Mouse (Mus musculus): ENCODE results near the gene Fbxo27. TPM values are rescaled to one million over a fixed set of nuclear protein-coding genes. Genes with fewer than 3 reads are reported as not detected.

Gene Fbxo27
- total and polyA plus RNA-seq, 3 experiments = not detected

DNA sequence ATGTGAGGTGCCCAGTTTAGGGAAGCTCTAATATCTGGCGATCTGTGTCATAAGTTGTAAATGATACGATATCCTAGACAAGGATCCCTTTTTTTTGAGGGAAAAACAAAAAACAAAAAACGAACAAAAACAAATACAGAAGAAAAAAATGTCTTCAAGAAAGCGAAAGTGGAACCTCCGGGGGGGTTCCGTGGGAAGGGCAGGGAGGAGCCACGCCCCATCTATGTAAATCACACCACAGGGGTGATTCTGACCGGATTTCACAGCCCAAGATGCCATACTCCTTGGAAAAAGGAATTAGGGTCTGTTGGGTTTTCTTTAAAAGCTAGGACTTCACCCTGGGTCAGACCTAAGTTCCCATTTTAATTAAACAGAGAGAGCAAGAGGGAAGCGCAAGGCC is 17.7 kb upstream of the Fbxo27 start:
- Histone ChIP-seq H3K9me3 (replicated peaks; ENCODE audit: low read length) (no peaks in the 10 kb centered on the region), H3K9ac (ENCODE audit: insufficient read depth, low read depth) (peak overlapping the region; percentile 50), H3K27me3 (replicated peaks) (no peaks in the 10 kb centered on the region), H3K4me1 (ENCODE audit: control insufficient read depth in 1 of 2, insufficient read depth in 2 of 2) (peaks cover 0 to 13% of the 10 kb centered on the region in 2 experiments; a peak in 2 of 4 replicates), H3K79me2 (replicated peaks; ENCODE audit: control insufficient read depth, extremely low read depth, insufficient read depth, poor library complexity, severe bottlenecking) (no peaks in the 10 kb centered on the region), H3K27ac (ENCODE audit: insufficient read depth, low read depth) (no peak overlapping the region), H3K4me2 (ENCODE audit: insufficient read depth, low read depth, poor library complexity, severe bottlenecking) (peak overlapping the region; percentile 67; the same call in 1 of the 2 replicates), H3K4me3 (replicated peaks in 1 of 3; ENCODE audit: low read depth in 2 of 3, low read length in 2 of 3, poor library complexity in 1 of 3) (peak overlapping the region; percentile 44 to 78 (median 49)), H3K36me3 (replicated peaks in 1 of 2; ENCODE audit: control insufficient read depth in 1 of 2, insufficient read depth in 1 of 2, low read length in 1 of 2) (no peaks in the 10 kb centered on the region)
- dilution Hi-C loops (cut with MboI; ENCODE audit: extremely low pct_ligation_motif_present, extremely low pct_unique_long_range_greater_than_20kb, low sequenced_read_pairs) (no loop called here), in situ Hi-C loops (cut with MboI; ENCODE audit: low pct_ligation_motif_present, low pct_unique_long_range_greater_than_20kb, low sequenced_read_pairs) (no loop called here)
- DNase-seq (ENCODE audit: extremely low read depth) = peak; percentile 69
- TF ChIP-seq RCOR1 (conservative IDR thresholded peaks at IDR 0.05; ENCODE audit: low read depth, low read length) (no peak), PAX5 (IDR thresholded peaks at IDR 0.05; ENCODE audit: low read length) (no peak), EP300 (IDR thresholded peaks at IDR 0.05; ENCODE audit: low read length) (peak; percentile 11; the same call in 1 of the 2 replicates), RAD21 (IDR thresholded peaks at IDR 0.05; ENCODE audit: low read depth, low read length) (no peak), CHD1 (IDR thresholded peaks at IDR 0.05; ENCODE audit: low read depth, low read length) (no peak; the same call in 1 of the 2 replicates), CHD2 (IDR thresholded peaks at IDR 0.05; ENCODE audit: low read length) (no peak), UBTF (IDR thresholded peaks at IDR 0.05; ENCODE audit: low read depth, low read length) (no peak), POLR2A (IDR thresholded peaks at IDR 0.05; ENCODE audit: low read depth, low read length) (no peak), CTCF (conservative IDR thresholded peaks at IDR 0.05 in 1 of 2, IDR thresholded peaks at IDR 0.05 in 1 of 2; ENCODE audit: low read depth in 2 of 2, low read length in 2 of 2) (no peak), NRF1 (IDR thresholded peaks at IDR 0.05; ENCODE audit: low read depth, low read length) (no peak), USF2 (conservative IDR thresholded peaks at IDR 0.05; ENCODE audit: low read depth, low read length) (no peak), HCFC1 (IDR thresholded peaks at IDR 0.05; ENCODE audit: low read depth, low read length) (no peak), MAX (IDR thresholded peaks at IDR 0.05; ENCODE audit: low read length) (peak; percentile 44; the same call in 1 of the 2 replicates), ZC3H11A (IDR thresholded peaks at IDR 0.05; ENCODE audit: low read depth, low read length) (no peak), GABPA (IDR thresholded peaks at IDR 0.05; ENCODE audit: insufficient replicate concordance, low read depth, low read length) (no peak), SMC3 (IDR thresholded peaks at IDR 0.05; ENCODE audit: low read depth, low read length) (no peak), TCF12 (IDR thresholded peaks at IDR 0.05; ENCODE audit: low read depth, low read length) (peak; percentile 17; the same call in 1 of the 2 replicates), ZKSCAN1 (IDR thresholded peaks at IDR 0.05; ENCODE audit: borderline replicate concordance, low read depth, low read length) (no peak), ETS1 (conservative IDR thresholded peaks at IDR 0.05; ENCODE audit: low read depth, low read length) (peak; percentile 45; the same call in 1 of the 2 replicates), BHLHE40 (IDR thresholded peaks at IDR 0.05; ENCODE audit: low read depth, low read length) (0 out of 2 replicates have a peak, but pooled peaks have one; percentile 10), MAZ (IDR thresholded peaks at IDR 0.05; ENCODE audit: low read depth, low read length) (peak; percentile 70; the same call in 1 of the 2 replicates), TBP (conservative IDR thresholded peaks at IDR 0.05; ENCODE audit: low read depth, low read length) (no peak), MEF2A (IDR thresholded peaks at IDR 0.05; ENCODE audit: borderline replicate concordance, low read depth, low read length) (peak; percentile 9; the same call in 1 of the 2 replicates), JUND (conservative IDR thresholded peaks at IDR 0.05; ENCODE audit: low read depth, low read length) (no peak), MAFK (IDR thresholded peaks at IDR 0.05; ENCODE audit: insufficient replicate concordance, low read length) (0 out of 2 replicates have a peak, but pooled peaks have one; percentile 30), JUN (IDR thresholded peaks at IDR 0.05; ENCODE audit: insufficient read depth, low read depth, low read length) (no peak), KAT2A (IDR thresholded peaks at IDR 0.05; ENCODE audit: insufficient replicate concordance, low read length) (no peak), NELFE (IDR thresholded peaks at IDR 0.05; ENCODE audit: low read depth, low read length) (no peak), ZMIZ1 (IDR thresholded peaks at IDR 0.05; ENCODE audit: low read depth, low read length) (no peak), E2F4 (IDR thresholded peaks at IDR 0.05; ENCODE audit: insufficient replicate concordance, low read depth, low read length) (no peak), POLR2AphosphoS2 (IDR thresholded peaks at IDR 0.05; ENCODE audit: low read depth, low read length) (no peak), SIN3A (IDR thresholded peaks at IDR 0.05; ENCODE audit: low read length) (no peak), MYC (IDR thresholded peaks at IDR 0.05; ENCODE audit: low read depth, low read length) (no peak), MXI1 (IDR thresholded peaks at IDR 0.05; ENCODE audit: low read depth, low read length) (no peak), ELF1 (IDR thresholded peaks at IDR 0.05; ENCODE audit: low read depth, low read length) (no peak), IRF4 (IDR thresholded peaks at IDR 0.05; ENCODE audit: low read depth, low read length) (peak; percentile 65), USF1 (IDR thresholded peaks at IDR 0.05; ENCODE audit: low read depth, low read length) (no peak), ZNF384 (IDR thresholded peaks at IDR 0.05; ENCODE audit: low read depth, low read length) (peak; percentile 82)
